Mouse (Mus musculus) MEL (cell line): ENCODE measurements around the gene Gpsm3. TPM values are rescaled to one million over a fixed set of nuclear protein-coding genes. Genes with fewer than 3 reads are reported as not detected.
A peak's percentile ranks its signal among the peaks of the same experiment; 100 is the strongest.

Experiments
- DNase-seq: peaks from one replicate; pipeline ENCODE4 v3.0.0; 2011; ENCODE audit warnings: low read depth, low spot score
- H3K27ac ChIP-seq: 2 replicates; pipeline ENCODE4 v1.5.1; 2012; ENCODE audit warnings: low read depth, mild to moderate bottlenecking, control low read depth, low read length, moderate library complexity; ENCODE audit not compliant: control insufficient read depth
- H3K27me3 ChIP-seq, 2 experiments: fragments of 150-350 bp in 1 of 2; sonication (generic) in 1 of 2; 2 replicates each; pipeline ENCODE4 v1.6.1; 2012; ENCODE audit warnings: low read length in 2 of 2, mild to moderate bottlenecking in 2 of 2, improper control_type of control experiment in 1 of 2, moderate library complexity in 1 of 2; ENCODE audit not compliant: insufficient read depth in 2 of 2, control insufficient read depth in 1 of 2
- H3K36me3 ChIP-seq, 2 experiments: 2 replicates each; pipeline ENCODE4 v1.6.1; 2012 to 2014; ENCODE audit warnings: low read length in 2 of 2, improper control_type of control experiment in 1 of 2, inconsistent platforms in 1 of 2, mild to moderate bottlenecking in 1 of 2; ENCODE audit not compliant: insufficient read depth in 2 of 2, control insufficient read depth in 1 of 2
- H3K4me1 ChIP-seq, 2 experiments: fragments of 150-350 bp in 1 of 2; sonication (generic) in 1 of 2; 2 replicates each; pipeline ENCODE4 v1.6.1; 2012; ENCODE audit warnings: low read length in 2 of 2, improper control_type of control experiment in 1 of 2, mild to moderate bottlenecking in 1 of 2; ENCODE audit not compliant: insufficient read depth in 2 of 2, control insufficient read depth in 1 of 2
- H3K4me3 ChIP-seq, 2 experiments: fragments of 150-350 bp in 1 of 2; sonication (generic) in 1 of 2; 2 replicates each; pipeline ENCODE4 v1.5.1; 2012; ENCODE audit warnings: low read depth in 2 of 2, low read length in 2 of 2, mild to moderate bottlenecking in 2 of 2, moderate library complexity in 2 of 2, control low read depth in 1 of 2, improper control_type of control experiment in 1 of 2; ENCODE audit not compliant: control insufficient read depth in 1 of 2, insufficient read depth in 1 of 2
- H3K79me2 ChIP-seq: 2 replicates; pipeline ENCODE4 v1.6.1; 2012; ENCODE audit warnings: mild to moderate bottlenecking, low read length, moderate library complexity; ENCODE audit not compliant: control insufficient read depth, poor library complexity, insufficient read depth
- H3K9ac ChIP-seq: 2 replicates; pipeline ENCODE4 v1.6.1; 2012; ENCODE audit warnings: low read depth, mild to moderate bottlenecking, control low read depth, low read length, moderate library complexity; ENCODE audit not compliant: control insufficient read depth, poor library complexity, severe bottlenecking
- H3K9me3 ChIP-seq: fragments of 150-350 bp; sonication (generic); replicated peaks from 2 replicates; pipeline ENCODE4 v1.6.1; 2012; ENCODE audit warnings: mild to moderate bottlenecking, low read length, improper control_type of control experiment, moderate library complexity; ENCODE audit not compliant: insufficient read depth
- E2F4 ChIP-seq: IDR thresholded peaks from 2 replicates; pipeline ENCODE4 v1.6.1; 2011; ENCODE audit warnings: low read depth, low read length, improper control_type of control experiment, borderline replicate concordance
- EP300 ChIP-seq, 2 experiments: IDR thresholded peaks; 2 replicates each; pipeline ENCODE4 v1.6.1; 2011; ENCODE audit warnings: improper control_type of control experiment in 2 of 2, low read length in 2 of 2, low read depth in 1 of 2, mild to moderate bottlenecking in 1 of 2
- ETS1 ChIP-seq: IDR thresholded peaks from 2 replicates; pipeline ENCODE4 v1.6.1; 2012; ENCODE audit warnings: low read depth, mild to moderate bottlenecking, inconsistent platforms, low read length, improper control_type of control experiment, moderate library complexity
- GABPA ChIP-seq: IDR thresholded peaks from 2 replicates; pipeline ENCODE4 v1.6.1; 2012; ENCODE audit warnings: low read depth, mild to moderate bottlenecking, inconsistent platforms, low read length, improper control_type of control experiment, moderate library complexity
- GATA1 ChIP-seq: IDR thresholded peaks from 2 replicates; pipeline ENCODE4 v1.6.1; 2011; ENCODE audit warnings: low read depth, low read length, improper control_type of control experiment
- MAFK ChIP-seq: IDR thresholded peaks from 2 replicates; pipeline ENCODE4 v1.6.1; 2011; ENCODE audit warnings: low read depth, mild to moderate bottlenecking, low read length, improper control_type of control experiment, borderline replicate concordance
- MEF2A ChIP-seq: IDR thresholded peaks from 2 replicates; pipeline ENCODE4 v1.6.1; 2014; ENCODE audit warnings: low read depth, mild to moderate bottlenecking, inconsistent platforms, low read length, improper control_type of control experiment; ENCODE audit not compliant: poor library complexity, insufficient replicate concordance, severe bottlenecking; ENCODE audit errors: extremely low read depth
- MXI1 ChIP-seq: IDR thresholded peaks from 2 replicates; pipeline ENCODE4 v1.6.1; 2011; ENCODE audit warnings: mild to moderate bottlenecking, low read depth, low read length, improper control_type of control experiment
- MYC ChIP-seq: IDR thresholded peaks from 2 replicates; pipeline ENCODE4 v1.6.1; 2011; ENCODE audit warnings: low read depth, mild to moderate bottlenecking, low read length, improper control_type of control experiment, moderate library complexity
- POLR2A ChIP-seq, 2 experiments: IDR thresholded peaks; 2 replicates each; pipeline ENCODE4 v1.6.1; 2011 to 2012; ENCODE audit warnings: low read length in 2 of 2, mild to moderate bottlenecking in 2 of 2, control low read depth in 1 of 2, improper control_type of control experiment in 1 of 2, low read depth in 1 of 2, moderate library complexity in 1 of 2; ENCODE audit not compliant: control insufficient read depth in 1 of 2, insufficient read depth in 1 of 2, poor library complexity in 1 of 2
- SIN3A ChIP-seq: IDR thresholded peaks from 2 replicates; pipeline ENCODE4 v1.6.1; 2012; ENCODE audit warnings: low read length, improper control_type of control experiment, inconsistent platforms
- SMC3 ChIP-seq: IDR thresholded peaks from 2 replicates; pipeline ENCODE4 v1.6.1; 2011; ENCODE audit warnings: low read depth, low read length, improper control_type of control experiment
- TBP ChIP-seq: IDR thresholded peaks from 2 replicates; pipeline ENCODE4 v1.8.0; 2011; ENCODE audit warnings: low read depth, low read length, improper control_type of control experiment
- UBTF ChIP-seq: IDR thresholded peaks from 2 replicates; pipeline ENCODE4 v1.6.1; 2012; ENCODE audit warnings: low read depth, mild to moderate bottlenecking, inconsistent platforms, low read length, improper control_type of control experiment, moderate library complexity, borderline replicate concordance; ENCODE audit not compliant: insufficient read depth
- ZC3H11A ChIP-seq: IDR thresholded peaks from 2 replicates; pipeline ENCODE4 v1.6.1; 2012; ENCODE audit warnings: low read depth, mild to moderate bottlenecking, inconsistent platforms, low read length, improper control_type of control experiment
- polyA plus RNA-seq, 2 experiments: library from polyadenylated mRNA; stranded (reverse) in 1 of 2; unstranded in 1 of 2; fragments of >175 nt in 1 of 2; fragments of >200 nt in 1 of 2; gene quantifications; 2 replicates each; pipeline versions ENCODE4 v1.2.1 to v1.2.4; 2012; ENCODE audit warnings: low replicate concordance in 2 of 2, low read depth in 1 of 2; ENCODE audit not compliant: insufficient read length in 2 of 2, insufficient read depth in 1 of 2, missing spikeins in 1 of 2
- total RNA-seq: library from RNA; depleted of rRNA; stranded (reverse); fragments of 300-350 nt; gene quantifications from 2 replicates; pipeline ENCODE4 v1.2.3, GENCODE M21; 2012

The Gpsm3 gene
- total and polyA plus RNA-seq, 3 experiments = 10.6 to 37.8 TPM; not detected in 1

GRCm38 (mm10) chr17:34587814-34588213 lies 1.8 kb upstream of the Gpsm3 start:
- Histone ChIP-seq H3K9me3 (no peaks in the 10 kb centered on the region), H3K4me3 (peak overlapping the region; percentile 78 to 92), H3K36me3 (peaks cover 0 to 27% of the 10 kb centered on the region in 2 experiments; a peak in 2 of 4 replicates), H3K27me3 (no peaks in the 10 kb centered on the region), H3K27ac (peak overlapping the region; percentile 73), H3K79me2 (peaks cover 15% of the 10 kb centered on the region; the same call in 1 of the 2 replicates), H3K9ac (peak overlapping the region; percentile 89), H3K4me1 (peaks cover 11 to 36% of the 10 kb centered on the region in 2 experiments)
- DNase-seq = no peak
- TF ChIP-seq EP300 (IDR thresholded peaks at IDR 0.05; ENCODE audit: low read depth in 1 of 2, low read length in 2 of 2) (no peak), POLR2A (IDR thresholded peaks at IDR 0.05; ENCODE audit: control insufficient read depth in 1 of 2, insufficient read depth in 1 of 2, low read depth in 1 of 2, low read length in 2 of 2, poor library complexity in 1 of 2) (0 out of 4 replicates have a peak, but pooled peaks of 1 of the 2 experiments have one; percentile 1)

GRCm38 (mm10) chr17:34588767-34589166 lies 839 bp upstream of the Gpsm3 start:
- H3K27me3 ChIP-seq = no peaks in the 10 kb centered on the region
- H3K4me1 ChIP-seq = peaks cover 11 to 40% of the 10 kb centered on the region in 2 experiments
- H3K9me3 ChIP-seq = no peaks in the 10 kb centered on the region
- TF ChIP-seq POLR2A (IDR thresholded peaks at IDR 0.05; ENCODE audit: control insufficient read depth in 1 of 2, insufficient read depth in 1 of 2, low read depth in 1 of 2, low read length in 2 of 2, poor library complexity in 1 of 2) = no peak
- no peak for TF ChIP-seq ETS1
- no peak for TF ChIP-seq GABPA
- TF ChIP-seq TBP = no peak
- no peak for TF ChIP-seq MEF2A
- TF ChIP-seq MXI1 = no peak
- TF ChIP-seq SMC3 = no peak
- TF ChIP-seq MAFK = no peak
- no peak for TF ChIP-seq UBTF
- TF ChIP-seq MYC = no peak
- no peak for TF ChIP-seq E2F4
- no peak for TF ChIP-seq SIN3A
- TF ChIP-seq GATA1 = no peak
- TF ChIP-seq ZC3H11A = no peak
- no peak overlapping the region for H3K27ac ChIP-seq
- H3K36me3 ChIP-seq = peaks cover 0 to 27% of the 10 kb centered on the region in 2 experiments; a peak in 2 of 4 replicates
- peak; percentile 30 for DNase-seq
- H3K4me3 ChIP-seq = peak overlapping the region in 1 of 2 experiments; percentile 78; a peak in 1 of 4 replicates
- H3K9ac ChIP-seq = peak overlapping the region; percentile 89; the same call in 1 of the 2 replicates
- H3K79me2 ChIP-seq = peaks cover 16% of the 10 kb centered on the region
